Mouse (Mus musculus): Measurements from ENCODE around the gene Pigq. TPM values are rescaled to one million over a fixed set of nuclear protein-coding genes. Genes with fewer than 3 reads are reported as not detected.

Gene Pigq
- polyA plus RNA-seq, 1 experiment from 2014 or later = 156 TPM

DNA sequence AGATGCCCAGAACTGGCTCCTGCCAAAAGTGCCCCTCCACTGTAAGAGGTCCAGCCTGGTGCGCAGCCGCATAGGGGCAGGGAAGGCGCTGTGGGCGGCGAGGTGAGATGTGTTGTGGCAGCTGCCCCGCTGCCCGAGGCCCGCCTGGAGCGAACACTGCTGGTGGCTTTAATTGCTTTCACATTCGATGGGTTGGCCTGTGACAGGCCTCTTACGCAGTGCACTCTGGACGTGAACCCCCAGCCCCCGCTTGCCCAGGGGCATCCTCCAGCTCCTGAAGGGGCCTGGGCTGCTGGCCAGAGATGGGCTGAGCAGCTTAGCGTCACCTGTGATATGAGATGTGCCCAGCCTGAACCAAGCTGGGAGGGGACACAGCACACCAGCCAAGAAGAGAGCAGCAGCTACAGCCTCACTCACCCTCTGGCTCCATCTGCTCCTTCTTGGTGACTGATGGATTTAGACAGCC, 12.9 kb upstream of the Pigq start:
- peaks cover 33% of the 10 kb centered on the region for H3K36me3 ChIP-seq (replicated peaks)
- H3K27ac ChIP-seq (replicated peaks) = peak overlapping the region; percentile 10; the same call in 1 of the 2 replicates
- no peaks in the 10 kb centered on the region for H3K9me3 ChIP-seq (replicated peaks)
- peaks cover 20% of the 10 kb centered on the region for H3K27me3 ChIP-seq
- WGBS (ENCODE audit: insufficient replicate concordance) = 87% methylated on average over 14 of the region's 14 CpGs
- no peak for ATAC-seq (ENCODE audit: insufficient read depth)
- H3K9ac ChIP-seq = no peak overlapping the region
- H3K4me3 ChIP-seq (replicated peaks) = no peak overlapping the region
- peaks cover 40% of the 10 kb centered on the region for H3K4me1 ChIP-seq (replicated peaks)
- H3K4me2 ChIP-seq = no peak overlapping the region

DNA sequence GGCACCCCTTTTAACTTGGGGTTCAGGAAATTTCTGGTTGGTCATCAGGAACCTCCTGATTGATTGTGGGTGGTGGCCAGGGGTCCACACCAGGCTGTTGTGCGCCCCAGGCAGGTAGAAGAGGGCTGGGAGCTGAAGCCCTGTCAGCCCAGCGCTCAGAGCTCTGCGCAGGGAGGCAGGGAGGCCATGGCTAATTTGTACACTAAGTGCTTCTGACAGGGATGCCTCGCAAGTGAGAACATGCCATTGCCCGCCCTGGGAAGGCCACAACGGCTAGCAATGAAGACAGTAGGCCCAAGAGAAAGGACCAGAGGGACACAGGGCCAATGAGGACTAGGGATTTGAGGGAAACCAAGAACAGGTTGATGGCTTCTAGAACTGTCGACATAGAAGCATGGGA, 11.9 kb upstream of the Pigq start:
- no peaks in the 10 kb centered on the region for H3K9me3 ChIP-seq (replicated peaks)
- H3K27ac ChIP-seq (replicated peaks) = peak overlapping the region; percentile 11
- H3K4me3 ChIP-seq (replicated peaks) = no peak overlapping the region
- H3K9ac ChIP-seq = no peak overlapping the region
- H3K27me3 ChIP-seq = peaks cover 30% of the 10 kb centered on the region
- 82% methylated on average over 7 of the region's 7 CpGs for WGBS (ENCODE audit: insufficient replicate concordance)
- peaks cover 29% of the 10 kb centered on the region for H3K36me3 ChIP-seq (replicated peaks)
- peaks cover 40% of the 10 kb centered on the region for H3K4me1 ChIP-seq (replicated peaks)
- no peak for ATAC-seq (ENCODE audit: insufficient read depth)
- H3K4me2 ChIP-seq = no peak overlapping the region

DNA sequence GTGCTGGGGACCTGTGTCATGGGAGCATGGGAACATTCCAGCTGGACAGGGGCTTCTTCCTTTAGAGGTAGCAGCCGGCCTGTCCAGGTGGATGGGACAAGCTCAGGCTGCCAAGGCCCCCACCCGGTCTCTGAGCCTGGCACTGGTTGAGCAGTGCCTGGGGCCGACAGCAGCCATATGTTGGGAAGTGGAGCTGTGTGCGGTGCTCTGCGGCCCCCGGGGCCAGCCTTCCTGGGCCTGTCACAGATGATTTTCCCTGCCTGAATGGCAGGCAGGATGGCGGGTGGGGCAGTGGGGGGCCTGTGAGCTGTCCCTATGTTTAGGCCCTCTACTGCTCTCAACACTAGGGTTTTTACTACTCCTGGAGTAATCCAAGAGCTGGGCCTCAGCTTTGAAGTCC, 11.5 kb upstream of the Pigq start:
- Histone ChIP-seq H3K9me3 (replicated peaks) (no peaks in the 10 kb centered on the region), H3K27ac (replicated peaks) (0 out of 2 replicates have a peak overlapping the region, but pooled peaks have one; percentile 11)

GRCm38 (mm10) chr17:25955736-25956135, 11.0 kb upstream of the Pigq start:
- peaks cover 29% of the 10 kb centered on the region for H3K36me3 ChIP-seq (replicated peaks)
- H3K4me1 ChIP-seq (replicated peaks) = peaks cover 41% of the 10 kb centered on the region

More for the DNA sequence above, 11.5 kb upstream of the Pigq start:
- Histone ChIP-seq H3K4me3 (replicated peaks) (no peak overlapping the region), H3K4me2 (no peak overlapping the region), H3K27me3 (peaks cover 35% of the 10 kb centered on the region), H3K36me3 (replicated peaks) (peaks cover 29% of the 10 kb centered on the region), H3K9ac (no peak overlapping the region), H3K4me1 (replicated peaks) (peaks cover 41% of the 10 kb centered on the region)
- no peak for ATAC-seq (ENCODE audit: insufficient read depth)
- 79% methylated on average over 7 of the region's 7 CpGs for WGBS (ENCODE audit: insufficient replicate concordance)

DNA sequence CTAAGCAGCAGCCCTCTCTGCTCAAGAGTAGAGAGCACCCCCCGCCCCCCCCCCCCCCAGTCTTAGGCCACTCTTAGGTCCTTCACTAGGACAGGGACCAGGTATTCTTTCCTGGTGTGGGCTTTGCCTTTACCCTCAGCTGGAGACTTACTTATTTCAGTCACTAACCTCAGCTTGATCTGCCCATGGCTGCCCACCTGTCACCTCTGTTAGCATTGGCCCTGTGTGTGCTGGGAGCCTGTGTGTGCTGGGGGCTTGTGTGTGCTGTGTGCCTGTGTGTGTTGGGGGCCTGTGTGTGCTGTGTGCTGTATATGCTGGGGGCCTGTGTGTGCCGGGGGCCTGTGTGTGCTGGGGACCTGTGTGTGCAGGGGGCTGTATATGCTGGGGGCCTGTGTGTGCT, 9.9 kb upstream of the Pigq start:
- Histone ChIP-seq H3K27me3 (peaks cover 50% of the 10 kb centered on the region), H3K9me3 (replicated peaks) (no peaks in the 10 kb centered on the region), H3K27ac (replicated peaks) (no peak overlapping the region), H3K4me1 (replicated peaks) (peaks cover 40% of the 10 kb centered on the region), H3K4me3 (replicated peaks) (no peak overlapping the region), H3K9ac (no peak overlapping the region), H3K36me3 (replicated peaks) (peaks cover 19% of the 10 kb centered on the region), H3K4me2 (no peak overlapping the region)
- no peak for ATAC-seq (ENCODE audit: insufficient read depth)
- 71% methylated on average over 2 of the region's 2 CpGs for WGBS (ENCODE audit: insufficient replicate concordance)

More at GRCm38 (mm10) chr17:25955736-25956135, 11.0 kb upstream of the Pigq start:
- no peak overlapping the region for H3K27ac ChIP-seq (replicated peaks)
- H3K9ac ChIP-seq = no peak overlapping the region
- 59% methylated on average over 3 of the region's 3 CpGs for WGBS (ENCODE audit: insufficient replicate concordance)
- no peak overlapping the region for H3K4me2 ChIP-seq
- H3K9me3 ChIP-seq (replicated peaks) = no peaks in the 10 kb centered on the region
- no peak for ATAC-seq (ENCODE audit: insufficient read depth)
- H3K4me3 ChIP-seq (replicated peaks) = no peak overlapping the region
- peaks cover 39% of the 10 kb centered on the region for H3K27me3 ChIP-seq

DNA sequence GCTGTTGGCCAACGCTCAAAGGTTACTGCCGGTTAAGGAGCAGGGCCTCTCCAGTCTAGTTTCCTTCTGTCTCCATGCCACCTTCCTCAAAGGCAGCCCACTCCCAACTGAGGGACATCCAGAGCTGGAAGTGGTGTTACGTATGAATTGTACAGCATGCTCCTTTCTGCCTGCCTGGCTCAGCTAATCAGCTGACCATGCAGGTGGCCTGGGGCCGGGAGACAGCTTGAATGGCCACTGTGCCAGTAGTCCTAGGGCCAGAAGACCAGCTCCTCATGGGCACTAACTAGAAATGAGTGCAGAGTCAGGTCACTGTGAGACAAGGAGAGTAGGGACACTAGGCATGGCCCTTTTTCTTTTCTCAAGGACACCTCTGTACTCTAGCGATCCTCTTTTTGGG, 8.4 kb upstream of the Pigq start:
- ATAC-seq (ENCODE audit: insufficient read depth) = no peak
- H3K9ac ChIP-seq = no peak overlapping the region
- peaks cover 39% of the 10 kb centered on the region for H3K4me1 ChIP-seq (replicated peaks)
- no peak overlapping the region for H3K4me3 ChIP-seq (replicated peaks)
- no peak overlapping the region for H3K27ac ChIP-seq (replicated peaks)
- H3K4me2 ChIP-seq = no peak overlapping the region
- H3K27me3 ChIP-seq = peaks cover 59% of the 10 kb centered on the region
- H3K36me3 ChIP-seq (replicated peaks) = peaks cover 4% of the 10 kb centered on the region; the same call in 1 of the 2 replicates
- 75% methylated on average over 5 of the region's 5 CpGs for WGBS (ENCODE audit: insufficient replicate concordance)
- no peaks in the 10 kb centered on the region for H3K9me3 ChIP-seq (replicated peaks)

GRCm38 (mm10) chr17:25951803-25952623, 7.3 kb upstream of the Pigq start, which contains the start of gene A930017K11Rik:
Gene A930017K11Rik, minus strand, starts transcription at chr17:25952565.
- Histone ChIP-seq H3K27ac (replicated peaks) (no peak within 1 kb of the TSS), H3K36me3 (replicated peaks) (no peaks in the 10 kb centered on the region), H3K4me2 (peak within 1 kb of the TSS; percentile 74), H3K4me1 (replicated peaks) (peaks cover 50% of the 10 kb centered on the region), H3K9me3 (replicated peaks) (no peaks in the 10 kb centered on the region), H3K27me3 (peaks cover 59% of the 10 kb centered on the region), H3K4me3 (replicated peaks) (peak within 1 kb of the TSS; percentile 49), H3K9ac (peak within 1 kb of the TSS; percentile 25; the same call in 1 of the 2 replicates)
- no peak for ATAC-seq (ENCODE audit: insufficient read depth)
- 2% methylated on average over 58 of the region's 58 CpGs for WGBS (ENCODE audit: insufficient replicate concordance)

DNA sequence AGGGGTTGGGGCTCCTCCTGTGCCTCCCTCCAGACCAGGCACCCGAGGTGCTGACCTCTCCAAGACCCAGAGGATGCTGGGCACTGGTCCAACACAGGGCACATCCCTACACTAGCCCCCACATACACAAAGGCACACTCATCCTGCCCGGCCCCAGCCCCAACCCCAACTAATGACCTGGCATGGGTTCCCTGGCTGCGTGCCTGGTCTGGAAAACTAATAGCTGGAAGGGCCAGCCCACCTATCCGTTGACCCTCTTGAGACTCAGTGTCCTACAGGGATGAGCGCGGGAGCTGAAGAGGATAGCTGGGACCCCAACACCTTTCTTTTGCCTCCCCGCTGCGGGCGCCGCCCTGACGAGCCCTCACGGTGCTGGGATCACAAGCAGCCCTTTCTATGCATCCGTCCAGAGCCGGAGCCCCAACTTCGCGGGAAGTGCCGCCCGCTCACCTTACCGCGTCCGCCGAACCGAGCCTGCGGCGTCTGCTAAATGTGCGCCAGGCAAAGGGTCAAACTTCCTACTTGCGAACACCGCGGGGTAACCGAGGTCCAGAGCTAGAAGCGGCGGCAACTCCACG, 6.6 kb upstream of the Pigq start:
- peak overlapping the region; percentile 49 for H3K4me3 ChIP-seq (replicated peaks)
- H3K9ac ChIP-seq = peak overlapping the region; percentile 25; the same call in 1 of the 2 replicates
- 2% methylated on average over 33 of the region's 33 CpGs for WGBS (ENCODE audit: insufficient replicate concordance)
- no peaks in the 10 kb centered on the region for H3K9me3 ChIP-seq (replicated peaks)
- no peak overlapping the region for H3K27ac ChIP-seq (replicated peaks)
- peak overlapping the region; percentile 74 for H3K4me2 ChIP-seq
- H3K4me1 ChIP-seq (replicated peaks) = peaks cover 56% of the 10 kb centered on the region
- ATAC-seq (ENCODE audit: insufficient read depth) = no peak
- peaks cover 59% of the 10 kb centered on the region for H3K27me3 ChIP-seq
- no peaks in the 10 kb centered on the region for H3K36me3 ChIP-seq (replicated peaks)

- no peak for ATAC-seq (ENCODE audit: insufficient read depth)
- peak overlapping the region; percentile 49; the same call in 1 of the 2 replicates for H3K4me3 ChIP-seq (replicated peaks)
- no peaks in the 10 kb centered on the region for H3K36me3 ChIP-seq (replicated peaks)
- H3K4me2 ChIP-seq = peak overlapping the region; percentile 74
- H3K27ac ChIP-seq (replicated peaks) = no peak overlapping the region
- WGBS (ENCODE audit: insufficient replicate concordance) = 0% methylated on average over 3 of the region's 3 CpGs
- peaks cover 57% of the 10 kb centered on the region for H3K4me1 ChIP-seq (replicated peaks)
- H3K9me3 ChIP-seq (replicated peaks) = no peaks in the 10 kb centered on the region
- H3K27me3 ChIP-seq = peaks cover 59% of the 10 kb centered on the region
- H3K9ac ChIP-seq = no peak overlapping the region
These were observed 6.0 kb upstream of the Pigq start for GRCm38 (mm10) chr17:25950706-25951105.

GRCm38 (mm10) chr17:25949981-25950380, 5.2 kb upstream of the Pigq start:
- H3K36me3 ChIP-seq (replicated peaks) = no peaks in the 10 kb centered on the region
- H3K27me3 ChIP-seq = peaks cover 59% of the 10 kb centered on the region
- no peak overlapping the region for H3K9ac ChIP-seq
- H3K9me3 ChIP-seq (replicated peaks) = no peaks in the 10 kb centered on the region
- WGBS (ENCODE audit: insufficient replicate concordance) = 75% methylated on average over 5 of the region's 5 CpGs
- no peak overlapping the region for H3K27ac ChIP-seq (replicated peaks)
- no peak for ATAC-seq (ENCODE audit: insufficient read depth)
- H3K4me2 ChIP-seq = no peak overlapping the region
- H3K4me1 ChIP-seq (replicated peaks) = peaks cover 64% of the 10 kb centered on the region
- H3K4me3 ChIP-seq (replicated peaks) = no peak overlapping the region

DNA sequence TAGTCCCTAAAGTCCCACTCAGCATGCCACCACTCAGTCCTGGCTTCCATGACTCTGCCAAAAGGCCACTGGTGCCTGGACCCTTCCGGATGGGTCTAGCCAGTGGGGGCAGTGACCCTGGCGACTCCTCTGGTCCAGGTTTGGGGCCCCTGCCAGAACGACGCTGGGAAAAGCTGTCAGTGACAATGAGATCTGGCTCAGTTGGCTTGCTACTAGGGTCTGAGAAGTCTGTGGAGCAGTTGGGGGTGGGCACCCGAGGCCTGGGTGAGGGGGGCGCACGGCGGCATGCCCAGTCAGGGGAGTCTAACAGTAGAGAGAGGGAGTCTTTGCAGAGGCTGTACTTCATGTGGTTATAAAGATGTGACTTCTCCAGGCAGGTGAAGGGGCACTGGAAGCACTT, 3.3 kb upstream of the Pigq start:
- Histone ChIP-seq H3K4me3 (replicated peaks) (no peak overlapping the region), H3K4me1 (replicated peaks) (peaks cover 83% of the 10 kb centered on the region), H3K9me3 (replicated peaks) (no peaks in the 10 kb centered on the region), H3K4me2 (peak overlapping the region; percentile 79; the same call in 1 of the 2 replicates), H3K9ac (peak overlapping the region; percentile 69), H3K27ac (replicated peaks) (peak overlapping the region; percentile 99), H3K36me3 (replicated peaks) (no peaks in the 10 kb centered on the region), H3K27me3 (peaks cover 43% of the 10 kb centered on the region)
- WGBS (ENCODE audit: insufficient replicate concordance) = 73% methylated on average over 8 of the region's 8 CpGs
- no peak for ATAC-seq (ENCODE audit: insufficient read depth)
